Mouse (Mus musculus): ENCODE results near the gene Os9.

- no peak for TF ChIP-seq CTCF (conservative IDR thresholded peaks at IDR 0.05; ENCODE audit: low read length)
- TF ChIP-seq POU5F1 (IDR thresholded peaks at IDR 0.05; ENCODE audit: borderline replicate concordance, low read length): no peak
These were observed 65.5 kb downstream of the Os9 start for GRCm38 (mm10) chr10:127055406-127055805.
